Mouse (Mus musculus): ENCODE results near the gene Fam8a1. TPM values are rescaled to one million over a fixed set of nuclear protein-coding genes. Genes with fewer than 3 reads are reported as not detected.

Gene Fam8a1
- 12.9 and 14.8 TPM in 2 replicates for polyA plus RNA-seq (2015; fragmentation: Nextera tagmentation; extraction: Ambion mirVana)

DNA sequence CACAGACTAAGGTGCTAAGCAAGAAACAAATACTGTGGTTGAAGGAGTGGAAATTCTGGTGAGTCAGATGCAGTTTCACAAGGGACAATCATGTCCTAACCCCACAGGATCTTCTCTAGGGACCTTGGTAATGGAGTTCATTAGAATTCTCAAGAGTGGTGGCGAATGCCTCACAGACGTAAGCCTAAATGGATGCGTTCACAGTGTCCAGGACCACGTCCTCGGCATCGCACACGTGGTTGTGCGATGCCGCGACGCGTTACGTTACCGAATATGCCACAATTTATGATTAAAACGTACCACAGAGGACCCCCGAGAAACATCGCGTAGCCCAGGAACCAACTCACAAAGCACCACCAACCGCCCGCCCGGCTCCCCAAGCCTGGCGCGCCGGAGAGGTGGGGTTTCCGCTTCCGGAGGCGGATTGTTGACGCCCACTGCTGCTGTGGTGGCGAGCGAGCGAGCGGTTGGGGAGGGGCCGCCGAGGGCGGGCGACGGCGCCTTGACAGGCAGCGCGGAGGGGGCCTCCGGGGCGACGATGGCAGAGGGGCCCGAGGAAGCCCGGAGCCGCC is at the start of gene Fam8a1:
Gene Fam8a1, plus strand, starts transcription at position 475 of the 572 bp plus-strand sequence.
- Histone ChIP-seq H3K27me3 (replicated peaks) (peaks cover 6% of the 10 kb centered on the region; the same call in 1 of the 2 replicates), H3K9ac (replicated peaks) (peak within 1 kb of the TSS; percentile 82), H3K4me1 (peaks cover 33% of the 10 kb centered on the region), H3K27ac (replicated peaks) (peak within 1 kb of the TSS; percentile 87), H3K4me3 (replicated peaks) (peak within 1 kb of the TSS; percentile 95), H3K4me2 (peak within 1 kb of the TSS; percentile 82), H3K36me3 (peaks cover 20% of the 10 kb centered on the region), H3K9me3 (replicated peaks) (no peaks in the 10 kb centered on the region)
- under 1% methylated on average over 45 of the region's 46 CpGs for WGBS
- peak; percentile 97 for ATAC-seq (ENCODE audit: low FRiP score)

DNA sequence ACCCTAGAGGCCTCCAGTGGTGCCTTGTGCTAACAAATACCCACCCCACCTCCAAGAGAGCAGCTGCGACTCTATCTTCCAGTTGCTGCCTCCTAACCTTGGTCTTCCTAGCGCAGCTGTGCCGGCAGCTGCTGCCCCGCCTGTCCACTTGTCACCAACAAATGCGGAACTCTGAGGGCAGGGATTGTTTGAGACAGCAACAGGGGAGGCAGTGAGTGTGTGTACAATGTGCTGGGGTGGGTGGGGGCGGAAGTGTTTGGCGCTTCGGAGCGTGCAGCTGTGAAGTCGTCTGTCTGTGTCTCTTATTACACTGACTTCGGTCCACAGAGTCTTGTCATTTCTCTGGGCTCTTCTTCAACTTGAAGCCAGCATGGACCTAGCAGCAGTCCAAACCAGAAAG is 49.7 kb upstream of the Fam8a1 start:
- 0 out of 2 replicates have a peak overlapping the region, but pooled peaks have one; percentile 1 for H3K4me2 ChIP-seq
- no peaks in the 10 kb centered on the region for H3K9me3 ChIP-seq (replicated peaks)
- no peak for ATAC-seq (ENCODE audit: low FRiP score)
- H3K4me1 ChIP-seq: peaks cover 5% of the 10 kb centered on the region
- no peak overlapping the region for H3K9ac ChIP-seq (replicated peaks)
- no peak overlapping the region for H3K4me3 ChIP-seq (replicated peaks)
- H3K27ac ChIP-seq (replicated peaks): no peak overlapping the region
- H3K27me3 ChIP-seq (replicated peaks): no peaks in the 10 kb centered on the region
- no peaks in the 10 kb centered on the region for H3K36me3 ChIP-seq
- 46% methylated on average over 11 of the region's 11 CpGs for WGBS

DNA sequence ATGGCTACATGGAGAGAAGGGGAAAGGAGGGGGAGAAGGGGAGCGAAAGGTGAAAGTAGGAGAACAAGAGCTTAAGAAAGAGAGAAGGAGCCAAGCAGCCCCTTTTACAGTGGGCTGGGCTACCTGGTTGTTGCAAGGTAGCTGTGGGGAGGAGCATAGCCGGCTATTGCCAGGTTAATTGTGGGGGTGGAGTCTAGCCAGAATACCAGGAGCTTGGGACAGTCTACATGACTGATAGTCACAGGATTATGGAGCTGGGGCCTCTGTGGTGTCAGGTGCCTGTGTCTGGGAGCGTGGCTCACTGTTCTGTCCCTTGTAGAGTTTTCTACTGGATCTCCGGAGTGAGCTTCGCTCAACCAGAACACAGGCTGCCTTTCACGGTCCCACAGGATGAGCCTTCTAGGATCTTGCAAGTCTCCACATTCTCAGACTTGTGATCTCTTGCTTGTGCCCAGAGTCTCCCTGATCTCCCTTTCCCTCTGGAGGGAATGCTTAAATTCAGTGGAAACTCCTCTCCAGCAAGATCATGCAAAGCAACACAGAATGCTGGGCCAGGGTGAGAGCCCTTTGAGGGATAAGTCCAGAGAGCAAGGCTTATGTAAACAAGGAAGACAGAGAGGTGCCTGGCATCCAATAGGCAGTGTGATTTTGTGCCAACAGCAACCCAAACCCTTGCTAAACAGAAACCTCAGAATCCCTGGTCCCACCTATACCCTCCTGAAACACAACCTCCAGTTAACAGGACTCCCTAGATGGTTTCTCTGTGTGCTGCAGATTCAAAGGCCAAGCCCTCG is 48.2 kb upstream of the Fam8a1 start:
- no peak overlapping the region for H3K4me3 ChIP-seq (replicated peaks)
- no peak for ATAC-seq (ENCODE audit: low FRiP score)
- H3K27ac ChIP-seq (replicated peaks): no peak overlapping the region
- H3K4me2 ChIP-seq: no peak overlapping the region
- H3K27me3 ChIP-seq (replicated peaks): no peaks in the 10 kb centered on the region
- H3K4me1 ChIP-seq: peaks cover 5% of the 10 kb centered on the region
- WGBS: 91% methylated on average over 7 of the region's 7 CpGs
- H3K9ac ChIP-seq (replicated peaks): no peak overlapping the region
- H3K9me3 ChIP-seq (replicated peaks): no peaks in the 10 kb centered on the region
- H3K36me3 ChIP-seq: no peaks in the 10 kb centered on the region

DNA sequence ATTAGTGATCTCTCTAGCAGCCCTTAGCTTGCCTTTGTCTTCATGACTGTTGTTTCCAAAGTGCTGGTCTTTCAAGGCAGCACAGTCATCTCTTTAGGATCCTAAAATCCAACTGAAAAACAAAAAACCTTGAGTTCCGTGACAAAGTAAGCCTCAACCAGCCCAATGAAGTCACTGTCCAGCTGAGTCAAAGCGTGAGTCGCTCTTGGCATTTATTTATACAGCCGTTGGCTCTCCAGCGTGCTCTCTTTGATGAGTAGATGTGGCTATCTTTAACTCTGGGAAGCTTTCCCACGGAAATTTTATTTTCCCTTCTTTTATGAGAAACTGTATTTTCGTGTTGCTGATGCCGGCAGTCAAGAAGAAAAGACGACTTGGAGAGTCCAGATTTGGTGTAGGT is 42.7 kb upstream of the Fam8a1 start:
- no peak overlapping the region for H3K27ac ChIP-seq (replicated peaks)
- H3K4me2 ChIP-seq: no peak overlapping the region
- H3K9ac ChIP-seq (replicated peaks): no peak overlapping the region
- no peak overlapping the region for H3K4me3 ChIP-seq (replicated peaks)
- H3K4me1 ChIP-seq: peaks cover 4% of the 10 kb centered on the region; the same call in 1 of the 2 replicates
- no peaks in the 10 kb centered on the region for H3K36me3 ChIP-seq
- H3K9me3 ChIP-seq (replicated peaks): no peaks in the 10 kb centered on the region
- WGBS: 88% methylated on average over 9 of the region's 9 CpGs
- ATAC-seq (ENCODE audit: low FRiP score): no peak
- H3K27me3 ChIP-seq (replicated peaks): no peaks in the 10 kb centered on the region

DNA sequence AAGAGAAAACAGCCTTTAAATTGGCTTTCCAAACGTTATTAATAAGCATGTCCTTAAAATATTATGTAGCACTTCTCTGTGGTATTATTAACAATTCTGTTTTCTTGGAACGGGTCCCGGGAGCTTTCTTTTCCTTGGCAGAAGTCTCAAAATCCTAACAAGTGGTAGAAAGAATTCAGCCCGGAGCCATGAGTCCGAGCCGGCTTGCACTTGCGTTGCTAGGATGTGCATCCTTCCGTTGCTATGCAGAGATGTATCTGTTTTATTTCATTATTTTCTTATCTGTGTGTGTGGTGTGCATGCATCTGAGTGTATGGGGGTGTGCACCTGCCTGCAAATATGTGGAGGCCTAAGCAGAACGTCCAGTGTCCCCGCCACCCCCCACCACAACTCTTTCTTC is 41.5 kb upstream of the Fam8a1 start:
- peaks cover 7% of the 10 kb centered on the region for H3K4me1 ChIP-seq
- no peaks in the 10 kb centered on the region for H3K27me3 ChIP-seq (replicated peaks)
- H3K9ac ChIP-seq (replicated peaks): no peak overlapping the region
- H3K4me3 ChIP-seq (replicated peaks): no peak overlapping the region
- WGBS: 77% methylated on average over 10 of the region's 10 CpGs
- H3K27ac ChIP-seq (replicated peaks): peak overlapping the region; percentile 41; the same call in 1 of the 2 replicates
- ATAC-seq (ENCODE audit: low FRiP score): no peak
- H3K36me3 ChIP-seq: no peaks in the 10 kb centered on the region
- no peaks in the 10 kb centered on the region for H3K9me3 ChIP-seq (replicated peaks)
- H3K4me2 ChIP-seq: no peak overlapping the region

DNA sequence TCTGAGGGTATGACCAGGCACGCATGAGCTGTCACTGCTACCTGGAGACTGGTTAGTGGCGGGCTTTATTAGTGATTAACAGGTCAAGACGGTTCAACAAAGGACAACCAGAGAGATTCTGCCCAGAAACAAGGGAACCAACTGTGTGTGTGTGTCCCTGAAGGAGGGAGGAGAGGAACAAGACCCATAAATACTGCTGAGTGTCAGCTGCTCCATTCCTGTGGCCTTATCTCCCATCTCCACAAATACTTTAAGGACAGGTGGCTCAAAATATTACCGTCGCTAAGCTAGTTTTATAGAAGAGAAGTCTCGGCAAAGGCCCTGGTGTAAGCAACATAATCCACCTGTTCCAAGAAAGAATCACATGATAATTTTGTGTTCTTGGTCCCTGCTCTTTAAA is 39.9 kb upstream of the Fam8a1 start:
- Histone ChIP-seq H3K4me3 (replicated peaks) (no peak overlapping the region), H3K27me3 (replicated peaks) (no peaks in the 10 kb centered on the region), H3K9ac (replicated peaks) (no peak overlapping the region), H3K27ac (replicated peaks) (no peak overlapping the region), H3K9me3 (replicated peaks) (no peaks in the 10 kb centered on the region), H3K4me1 (peaks cover 19% of the 10 kb centered on the region), H3K36me3 (no peaks in the 10 kb centered on the region), H3K4me2 (no peak overlapping the region)
- ATAC-seq (ENCODE audit: low FRiP score): no peak
- 82% methylated on average over 6 of the region's 6 CpGs for WGBS

DNA sequence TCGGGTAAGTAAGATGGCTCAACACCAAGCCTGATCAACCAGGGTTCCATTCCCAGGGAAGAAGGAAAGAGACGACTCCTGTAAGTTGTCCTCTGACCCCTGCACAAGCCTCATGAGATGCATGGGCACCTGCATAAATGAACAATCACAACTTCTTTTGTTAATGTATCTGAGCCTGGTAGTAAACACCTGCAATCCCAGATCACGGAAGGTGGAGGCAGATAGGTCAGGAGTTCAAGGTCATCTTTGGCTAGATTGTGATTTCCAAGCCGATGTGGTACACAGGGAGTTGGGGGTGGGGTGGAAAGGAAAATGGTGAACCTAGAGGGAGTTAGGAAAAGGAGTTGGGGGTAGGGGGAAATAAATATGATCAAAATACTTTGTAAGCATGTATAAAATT is 36.5 kb upstream of the Fam8a1 start:
- peak overlapping the region; percentile 54; the same call in 1 of the 2 replicates for H3K27ac ChIP-seq (replicated peaks)
- H3K36me3 ChIP-seq: no peaks in the 10 kb centered on the region
- no peak overlapping the region for H3K9ac ChIP-seq (replicated peaks)
- H3K27me3 ChIP-seq (replicated peaks): no peaks in the 10 kb centered on the region
- no peak for ATAC-seq (ENCODE audit: low FRiP score)
- peaks cover 19% of the 10 kb centered on the region for H3K4me1 ChIP-seq
- H3K4me2 ChIP-seq: no peak overlapping the region
- no peaks in the 10 kb centered on the region for H3K9me3 ChIP-seq (replicated peaks)
- 61% methylated on average over 4 of the region's 4 CpGs for WGBS
- no peak overlapping the region for H3K4me3 ChIP-seq (replicated peaks)

DNA sequence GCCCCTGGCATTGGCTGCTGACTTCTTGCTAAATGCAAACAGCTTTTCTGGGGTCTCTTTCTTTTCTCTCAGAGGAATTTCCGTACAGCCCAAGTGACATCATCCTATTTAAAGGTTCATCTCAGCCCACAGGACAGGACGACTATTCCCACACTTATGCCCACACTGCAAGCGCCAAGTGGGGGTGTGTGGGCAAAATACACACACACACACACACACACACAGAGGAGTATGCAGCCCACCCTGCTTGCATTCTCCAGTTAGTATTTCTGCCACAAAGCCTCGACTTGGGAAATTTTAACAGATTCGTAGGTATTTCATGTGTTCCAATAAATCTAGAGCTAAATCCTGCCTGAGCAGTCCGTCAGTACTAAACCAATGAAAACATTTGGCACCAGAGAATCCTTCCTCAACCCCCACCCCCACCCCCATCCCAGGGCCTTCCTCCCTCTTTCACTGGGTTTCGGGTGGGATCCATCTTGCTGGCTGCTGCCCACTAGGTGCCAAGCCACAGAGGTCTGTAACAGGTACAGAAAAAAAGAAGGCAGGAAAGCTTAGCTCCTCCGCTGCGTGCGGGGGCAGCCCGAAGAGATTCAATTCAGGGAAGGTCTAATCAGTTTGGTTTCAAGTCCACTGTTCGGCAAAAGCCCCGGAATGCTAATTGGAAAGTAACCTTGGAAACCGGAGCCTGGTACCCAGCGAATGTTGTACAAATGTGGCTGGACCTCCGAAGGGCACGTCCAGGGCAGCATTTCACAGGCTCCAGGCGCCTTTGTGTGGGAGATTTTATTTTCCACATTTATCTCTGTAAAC is 35.8 kb upstream of the Fam8a1 start:
- Histone ChIP-seq H3K9ac (replicated peaks) (0 out of 2 replicates have a peak overlapping the region, but pooled peaks have one; percentile 10), H3K4me2 (peak overlapping the region; percentile 46), H3K4me3 (replicated peaks) (peak overlapping the region; percentile 15; the same call in 1 of the 2 replicates), H3K9me3 (replicated peaks) (no peaks in the 10 kb centered on the region), H3K27ac (replicated peaks) (peak overlapping the region; percentile 78), H3K4me1 (peaks cover 15% of the 10 kb centered on the region), H3K27me3 (replicated peaks) (no peaks in the 10 kb centered on the region), H3K36me3 (no peaks in the 10 kb centered on the region)
- WGBS: 13% methylated on average over 18 of the region's 18 CpGs
- ATAC-seq (ENCODE audit: low FRiP score): peak; percentile 89

DNA sequence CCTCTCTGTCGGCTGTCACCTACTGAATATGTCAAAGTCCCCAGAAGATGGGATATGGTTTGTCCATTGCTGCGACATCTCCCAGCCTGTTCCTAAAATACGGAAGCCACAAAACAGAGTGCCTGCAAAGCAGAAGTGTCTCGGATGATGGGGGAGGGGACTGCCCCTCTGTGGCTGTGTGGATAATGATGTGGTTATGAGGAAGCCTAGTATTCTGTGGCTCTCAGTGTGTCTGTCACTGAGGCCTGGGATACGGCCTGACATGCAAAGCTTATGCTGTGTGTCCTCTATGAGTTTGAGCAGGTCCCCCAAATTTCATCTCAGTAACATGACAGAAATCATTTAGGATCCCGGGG is 35.2 kb upstream of the Fam8a1 start:
- 18% methylated on average over 6 of the region's 6 CpGs for WGBS
- Histone ChIP-seq H3K9ac (replicated peaks) (no peak overlapping the region), H3K4me1 (peaks cover 15% of the 10 kb centered on the region), H3K36me3 (no peaks in the 10 kb centered on the region), H3K27me3 (replicated peaks) (no peaks in the 10 kb centered on the region), H3K27ac (replicated peaks) (peak overlapping the region; percentile 78), H3K4me2 (peak overlapping the region; percentile 46), H3K9me3 (replicated peaks) (no peaks in the 10 kb centered on the region), H3K4me3 (replicated peaks) (no peak overlapping the region)
- peak; percentile 55; the same call in 1 of the 2 replicates for ATAC-seq (ENCODE audit: low FRiP score)

DNA sequence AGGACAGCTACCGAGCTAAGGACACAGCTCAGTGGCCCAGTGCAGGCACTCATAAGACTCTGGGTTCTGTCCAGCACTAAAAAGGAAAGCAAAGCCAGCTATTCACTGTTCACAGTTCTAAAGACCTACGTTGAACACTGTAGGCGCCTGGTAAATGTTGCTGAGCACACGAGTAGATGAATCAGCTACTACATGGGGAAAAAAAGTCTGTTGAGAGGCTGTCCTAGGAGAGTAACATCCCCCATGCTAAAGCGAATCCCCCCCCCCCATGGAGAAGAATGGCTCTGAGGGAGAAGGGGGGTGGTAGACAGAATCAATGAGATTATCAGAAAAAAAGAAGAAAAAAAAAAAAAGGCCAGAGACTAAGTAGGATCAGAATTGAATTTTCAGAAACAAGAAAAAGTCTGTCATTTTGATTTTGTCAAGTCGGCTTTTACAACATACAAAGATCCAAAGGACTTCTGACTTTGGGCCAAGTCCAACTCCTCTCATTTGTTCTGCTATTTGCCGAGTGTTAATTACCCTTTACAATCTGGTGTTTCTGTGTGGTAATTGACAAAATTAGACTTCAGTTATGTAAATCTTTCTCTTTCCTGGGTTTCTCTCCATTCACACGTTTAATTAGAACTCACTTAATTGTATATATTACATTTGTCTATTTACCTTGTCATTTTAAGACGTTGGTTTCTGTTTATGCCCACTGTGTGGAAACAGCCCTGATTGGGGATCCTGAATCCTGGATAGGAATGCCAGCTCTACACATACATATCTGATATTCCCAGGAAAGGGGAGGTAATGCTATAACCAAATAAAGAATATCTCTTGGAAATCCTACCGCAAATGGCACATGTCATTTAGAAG is 28.5 kb upstream of the Fam8a1 start:
- no peak overlapping the region for H3K9ac ChIP-seq (replicated peaks)
- no peak overlapping the region for H3K4me3 ChIP-seq (replicated peaks)
- H3K36me3 ChIP-seq: no peaks in the 10 kb centered on the region
- ATAC-seq (ENCODE audit: low FRiP score): no peak
- H3K27ac ChIP-seq (replicated peaks): no peak overlapping the region
- H3K9me3 ChIP-seq (replicated peaks): no peaks in the 10 kb centered on the region
- H3K4me2 ChIP-seq: no peak overlapping the region
- H3K4me1 ChIP-seq: no peaks in the 10 kb centered on the region
- 80% methylated on average over 10 of the region's 10 CpGs for WGBS
- H3K27me3 ChIP-seq (replicated peaks): no peaks in the 10 kb centered on the region

DNA sequence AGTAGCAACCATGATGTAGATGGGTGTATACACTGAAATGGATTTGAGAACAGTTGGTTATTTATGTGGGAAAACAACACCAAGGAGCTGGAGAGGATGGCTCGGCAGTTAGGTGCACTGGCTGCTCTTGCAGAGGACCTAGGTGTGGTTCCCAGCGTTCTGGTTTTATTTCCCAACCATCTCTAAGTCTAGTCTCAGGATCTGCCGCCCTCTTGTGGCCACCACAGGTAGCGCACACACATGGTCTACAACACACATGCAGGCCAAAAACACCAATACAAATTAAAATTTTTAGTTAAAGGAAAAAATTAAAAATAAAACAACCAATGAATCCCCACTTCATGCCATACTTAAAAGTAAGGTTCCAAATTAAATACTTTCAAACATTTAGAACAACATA is 27.0 kb upstream of the Fam8a1 start:
- no peak overlapping the region for H3K27ac ChIP-seq (replicated peaks)
- H3K4me2 ChIP-seq: no peak overlapping the region
- no peaks in the 10 kb centered on the region for H3K4me1 ChIP-seq
- no peaks in the 10 kb centered on the region for H3K9me3 ChIP-seq (replicated peaks)
- H3K4me3 ChIP-seq (replicated peaks): no peak overlapping the region
- no peak overlapping the region for H3K9ac ChIP-seq (replicated peaks)
- ATAC-seq (ENCODE audit: low FRiP score): no peak
- no peaks in the 10 kb centered on the region for H3K27me3 ChIP-seq (replicated peaks)
- no peaks in the 10 kb centered on the region for H3K36me3 ChIP-seq
- WGBS: 87% methylated on average over 4 of the region's 4 CpGs

All from neural tube, embryonic 15.5 days (tissue).